Mouse (Mus musculus): Measurements from ENCODE around the gene Alg1.

GRCm38 (mm10) chr16:5285376-5285775 is 52.0 kb downstream of the Alg1 start:
- TF ChIP-seq GATA1 (IDR thresholded peaks at IDR 0.05; ENCODE audit: borderline replicate concordance, low read length) (no peak), FLI1 (IDR thresholded peaks at IDR 0.05; ENCODE audit: low read length) (no peak)
